Mouse (Mus musculus) brain, adult 2 months (tissue): ENCODE results near the gene Cyp19a1.

ENCODE experiments used
- DNase-seq: peaks from one replicate; pipeline ENCODE4 v3.0.0; 2011; ENCODE audit warnings: low read depth, low spot score

Cyp19a1 gene

GRCm38 (mm10) chr9:54180216-54180615 is 87.7 kb downstream of the Cyp19a1 start:
- DNase-seq = no peak

- DNase-seq = peak; percentile 77
Observed at GRCm38 (mm10) chr9:54169489-54169888, 98.4 kb downstream of the Cyp19a1 start.

GRCm38 (mm10) chr9:54168425-54168824 is 99.5 kb downstream of the Cyp19a1 start:
- DNase-seq = no peak

- DNase-seq = peak; percentile 30
Observed at GRCm38 (mm10) chr9:54163117-54163516, 104.8 kb downstream of the Cyp19a1 start.

GRCm38 (mm10) chr9:54153679-54154078 is 114.2 kb downstream of the Cyp19a1 start:
- no peak for DNase-seq

GRCm38 (mm10) chr9:54139191-54139590 is 128.7 kb downstream of the Cyp19a1 start:
- no peak for DNase-seq
